Mouse (Mus musculus) embryonic facial prominence, embryonic 12.5 days (tissue): ENCODE measurements around the gene Slc5a10. TPM values are rescaled to one million over a fixed set of nuclear protein-coding genes. Genes with fewer than 3 reads are reported as not detected.

Experiments used
- ATAC-seq: fragments of 200-750 bp; cut with Nextera tagmentation; 2 replicates; pipeline ENCODE4 v1.8.0; 2017; ENCODE audit not compliant: insufficient number of reproducible peaks, insufficient read depth, low FRiP score, low TSS enrichment
- H3K27ac ChIP-seq: fragments of 300-500 bp; sonication (generic); 2 replicates; pipeline ENCODE4 v1.5.1; 2016; ENCODE audit warnings: mild to moderate bottlenecking
- H3K27me3 ChIP-seq: fragments of 300-500 bp; sonication (generic); 2 replicates; pipeline ENCODE4 v1.6.1; 2016; ENCODE audit warnings: mild to moderate bottlenecking, moderate library complexity
- H3K36me3 ChIP-seq: fragments of 300-500 bp; sonication (generic); 2 replicates; pipeline ENCODE4 v1.6.1; 2016; ENCODE audit warnings: mild to moderate bottlenecking
- H3K4me1 ChIP-seq: fragments of 300-500 bp; sonication (generic); 2 replicates; pipeline ENCODE4 v1.6.1; 2016
- H3K4me2 ChIP-seq: fragments of 300-500 bp; sonication (generic); replicated peaks from 2 replicates; pipeline ENCODE4 v1.6.1; 2016; ENCODE audit warnings: mild to moderate bottlenecking, moderate library complexity
- H3K4me3 ChIP-seq: fragments of 300-500 bp; sonication (generic); 2 replicates; pipeline ENCODE4 v1.5.1; 2016; ENCODE audit warnings: mild to moderate bottlenecking
- H3K9ac ChIP-seq: fragments of 300-500 bp; sonication (generic); 2 replicates; pipeline ENCODE4 v1.6.1; 2016; ENCODE audit warnings: mild to moderate bottlenecking, moderate library complexity
- H3K9me3 ChIP-seq: fragments of 300-500 bp; sonication (generic); 2 replicates; pipeline ENCODE4 v1.6.1; 2016; ENCODE audit warnings: mild to moderate bottlenecking, moderate library complexity
- WGBS: fragments of 180-500 bp; shearing (Covaris S2); methylation state at CpG from one replicate; pipeline ENCODE4 v1.1.7; 2016; 5-methylcytosine and 5-hydroxymethylcytosine counted together
- polyA plus RNA-seq: library from polyadenylated mRNA; unstranded; fragments of >200 nt; fragmentation: Nextera tagmentation; extraction: Ambion mirVana; gene quantifications from 2 replicates; pipeline ENCODE4 v1.2.1, GENCODE M21; 2016

The Slc5a10 gene
- polyA plus RNA-seq, 1 experiment from 2014 or later, result 0.09 TPM

GRCm38 (mm10) chr11:61626509-61626908 lies 94.1 kb downstream of the Slc5a10 start:
- no peaks in the 10 kb centered on the region for H3K27me3 ChIP-seq
- no peak overlapping the region for H3K9ac ChIP-seq
- H3K4me2 ChIP-seq, result no peak overlapping the region
- H3K36me3 ChIP-seq, result no peaks in the 10 kb centered on the region
- no peak overlapping the region for H3K27ac ChIP-seq
- WGBS, result 87% methylated on average over 1 of the region's 1 CpGs
- H3K4me3 ChIP-seq, result no peak overlapping the region
- no peaks in the 10 kb centered on the region for H3K9me3 ChIP-seq
- H3K4me1 ChIP-seq, result no peaks in the 10 kb centered on the region
- no peak for ATAC-seq

DNA sequence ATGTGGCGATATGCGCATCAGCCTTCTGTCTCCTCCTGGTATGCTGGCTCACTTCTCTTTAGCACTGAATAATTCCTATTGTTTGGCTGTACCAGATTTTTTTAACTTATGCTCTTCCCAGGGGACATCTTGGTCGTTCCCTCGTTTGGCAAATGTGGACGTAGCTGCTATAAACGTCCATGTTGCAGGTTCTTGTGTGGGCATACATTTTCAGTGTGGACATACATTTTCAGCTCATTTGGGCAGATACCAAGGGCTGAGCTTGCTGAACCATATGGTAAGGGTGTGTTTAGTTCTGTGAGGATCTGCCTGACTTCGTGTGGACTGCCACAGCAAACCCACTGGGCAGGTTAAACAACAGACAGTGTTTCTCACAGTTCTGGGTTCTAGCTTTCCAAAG lies 95.5 kb downstream of the Slc5a10 start:
- no peak overlapping the region for H3K27ac ChIP-seq
- H3K4me3 ChIP-seq, result no peak overlapping the region
- ATAC-seq, result no peak
- H3K4me2 ChIP-seq, result no peak overlapping the region
- WGBS, result 74% methylated on average over 7 of the region's 7 CpGs
- H3K36me3 ChIP-seq, result no peaks in the 10 kb centered on the region
- no peak overlapping the region for H3K9ac ChIP-seq
- no peaks in the 10 kb centered on the region for H3K27me3 ChIP-seq
- H3K9me3 ChIP-seq, result no peaks in the 10 kb centered on the region
- H3K4me1 ChIP-seq, result no peaks in the 10 kb centered on the region

Other genes starting within 250 kb of the Slc5a10 start
- 231 and 256 TPM in 2 replicates for gene Mfap4, start 235.4 kb downstream of the Slc5a10 start, polyA plus RNA-seq
- 101 and 102 TPM in 2 replicates for gene Mapk7, start 226.4 kb downstream of the Slc5a10 start, polyA plus RNA-seq
- gene B9d1, start 215.7 kb downstream of the Slc5a10 start, polyA plus RNA-seq, result 35.2 and 36.7 TPM in 2 replicates
- 28.3 TPM in 2 replicates for gene Epn2, start 141.1 kb downstream of the Slc5a10 start, polyA plus RNA-seq
- gene Grap, start 67.6 kb downstream of the Slc5a10 start, polyA plus RNA-seq, result 7.4 and 8.5 TPM in 2 replicates
- 1.5 and 1.9 TPM in 2 replicates for gene Fam83g, start 36.7 kb downstream of the Slc5a10 start, polyA plus RNA-seq
- gene Prpsap2, start 41.3 kb upstream of the Slc5a10 start, polyA plus RNA-seq, result 34.8 and 34.9 TPM in 2 replicates
- gene Ulk2, start 134.2 kb upstream of the Slc5a10 start, polyA plus RNA-seq, result 22.7 and 24.1 TPM in 2 replicates
- 20.8 and 22.2 TPM in 2 replicates for gene Akap10, start 209.4 kb upstream of the Slc5a10 start, polyA plus RNA-seq
- 15.8 and 16.8 TPM in 2 replicates for gene Specc1, start 235.9 kb upstream of the Slc5a10 start, polyA plus RNA-seq